Mouse (Mus musculus): ENCODE data around the gene Ptprq. TPM values are rescaled to one million over a fixed set of nuclear protein-coding genes. Genes with fewer than 3 reads are reported as not detected.

Ptprq gene
- polyA plus RNA-seq (2016; fragmentation: Nextera tagmentation; extraction: Ambion mirVana) = 0.02 and 0.04 TPM in 2 replicates

DNA sequence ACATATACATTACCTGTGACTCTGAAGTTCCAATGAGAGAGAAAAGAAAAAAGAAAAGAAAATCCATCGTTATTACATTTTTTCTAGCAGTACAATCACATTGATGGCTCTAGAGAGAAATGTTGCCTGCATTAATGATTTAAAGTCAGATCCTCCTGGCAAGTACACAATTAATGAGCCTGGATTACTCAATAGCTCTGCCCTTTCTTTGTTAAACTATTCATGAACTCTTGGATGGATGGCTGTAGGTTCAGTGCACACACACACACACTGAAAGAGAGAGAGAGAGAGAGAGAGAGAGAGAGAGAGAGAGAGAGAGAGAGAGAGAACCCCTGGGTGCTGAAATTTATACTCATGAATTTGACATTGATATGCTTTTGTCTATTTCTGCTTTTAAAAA lies at the start of gene Ptprq:
Gene Ptprq (minus strand): TSS at position 246 of the 400 bp plus-strand sequence.
- H3K27me3 ChIP-seq (ENCODE audit: poor library complexity, severe bottlenecking) = no peaks in the 10 kb centered on the region
- no peak for DNase-seq (ENCODE audit: extremely low spot score, low spot score)
- peaks cover 8% of the 10 kb centered on the region for H3K4me1 ChIP-seq
- WGBS = 74% methylated on average over 1 of the region's 1 CpGs
- no peak within 1 kb of the TSS for H3K27ac ChIP-seq
- no peaks in the 10 kb centered on the region for H3K9me3 ChIP-seq
- no peaks in the 10 kb centered on the region for H3K36me3 ChIP-seq (replicated peaks)
- H3K4me3 ChIP-seq = no peak within 1 kb of the TSS

DNA sequence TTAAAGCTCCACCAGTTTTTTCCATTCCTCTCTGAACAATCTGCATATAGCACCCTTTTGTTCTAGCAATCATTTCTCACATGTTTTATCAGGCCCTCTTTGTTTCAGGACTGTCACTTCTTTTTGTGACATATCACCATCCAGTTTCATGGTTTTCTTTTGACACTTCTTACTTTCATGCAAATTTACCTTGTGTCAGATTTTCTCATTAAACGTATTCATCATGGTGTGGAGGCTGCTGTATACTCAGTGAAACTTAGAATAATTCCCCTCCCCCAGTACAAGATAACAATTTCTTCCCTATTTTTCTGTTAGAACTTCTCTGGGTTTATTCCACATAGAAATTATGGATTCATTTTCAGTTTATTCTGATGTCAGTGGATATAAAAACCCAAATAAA lies 39.8 kb upstream of the Ptprq start:
- no peak for DNase-seq (ENCODE audit: extremely low spot score, low spot score)
- Histone ChIP-seq H3K9me3 (no peaks in the 10 kb centered on the region), H3K4me3 (no peak overlapping the region), H3K27ac (no peak overlapping the region), H3K27me3 (ENCODE audit: poor library complexity, severe bottlenecking) (no peaks in the 10 kb centered on the region), H3K36me3 (replicated peaks) (no peaks in the 10 kb centered on the region), H3K4me1 (no peaks in the 10 kb centered on the region)
- WGBS = 74% methylated on average over 1 of the region's 1 CpGs

DNA sequence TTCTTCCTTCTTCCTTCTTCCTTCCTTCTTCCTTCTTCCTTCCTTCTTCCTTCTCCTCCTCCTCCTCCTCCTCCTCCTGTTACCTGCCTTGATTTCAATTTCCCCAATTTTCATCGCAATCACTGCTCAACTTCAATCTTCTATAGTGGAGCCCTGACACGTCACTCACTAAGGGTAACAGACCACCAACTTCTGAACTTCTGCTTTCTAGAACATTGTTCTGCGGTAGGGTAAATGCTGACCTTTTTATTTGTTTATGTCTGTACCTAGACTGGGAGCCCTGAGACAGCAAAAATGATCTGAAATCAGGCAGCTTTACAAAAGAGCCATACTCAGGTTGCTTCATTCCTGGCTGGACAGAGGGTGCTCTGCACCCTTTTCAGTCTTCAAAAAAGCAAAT lies 33.6 kb upstream of the Ptprq start:
- no peak overlapping the region for H3K4me3 ChIP-seq
- DNase-seq (ENCODE audit: extremely low spot score, low spot score) = no peak
- H3K4me1 ChIP-seq = peaks cover 14% of the 10 kb centered on the region
- no peaks in the 10 kb centered on the region for H3K36me3 ChIP-seq (replicated peaks)
- H3K27me3 ChIP-seq (ENCODE audit: poor library complexity, severe bottlenecking) = no peaks in the 10 kb centered on the region
- H3K27ac ChIP-seq = no peak overlapping the region
- WGBS = 94% methylated on average over 3 of the region's 3 CpGs
- H3K9me3 ChIP-seq = no peaks in the 10 kb centered on the region

DNA sequence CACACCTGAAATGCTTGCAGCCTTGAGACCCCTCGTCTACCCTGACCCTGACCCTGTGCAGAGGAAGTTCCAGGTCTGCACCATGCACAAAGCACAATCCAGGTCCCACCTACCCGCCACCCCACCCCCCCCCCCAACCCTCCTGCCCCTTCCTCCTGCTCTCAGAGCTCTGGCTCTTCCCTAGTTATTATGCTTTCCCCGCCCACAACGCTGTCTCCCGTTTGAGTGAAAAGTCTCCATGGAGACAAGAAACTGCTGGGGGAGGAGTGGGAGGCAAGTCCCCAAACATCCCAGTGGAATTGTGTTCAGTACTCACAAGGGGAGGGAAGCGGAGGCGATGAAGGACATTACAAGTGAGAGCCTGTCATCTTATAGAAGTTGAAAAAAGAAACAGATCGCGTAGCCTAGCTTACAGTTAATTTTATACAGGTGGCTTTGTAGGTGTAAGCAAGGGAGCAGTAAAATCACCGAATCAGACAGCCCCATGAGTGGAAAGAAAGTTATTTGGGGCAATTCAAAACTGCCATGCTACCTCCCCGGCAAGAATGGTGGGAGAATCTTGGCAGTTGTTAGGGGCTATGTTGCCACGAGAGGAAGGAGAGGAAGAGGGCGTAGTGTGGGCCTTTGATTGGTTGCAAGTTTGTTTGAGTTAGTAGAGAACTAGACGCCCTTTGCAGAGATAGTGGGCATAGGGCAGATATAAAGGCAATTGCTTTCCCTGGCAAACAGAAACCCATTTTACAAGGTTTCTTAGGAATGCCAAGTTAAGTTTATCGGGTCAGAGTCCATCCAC lies 32.7 kb upstream of the Ptprq start:
- Histone ChIP-seq H3K27ac (peak overlapping the region; percentile 78), H3K9me3 (no peaks in the 10 kb centered on the region), H3K4me1 (peaks cover 14% of the 10 kb centered on the region), H3K36me3 (replicated peaks) (no peaks in the 10 kb centered on the region), H3K27me3 (ENCODE audit: poor library complexity, severe bottlenecking) (no peaks in the 10 kb centered on the region), H3K4me3 (peak overlapping the region; percentile 36)
- DNase-seq (ENCODE audit: extremely low spot score, low spot score) = peak; percentile 41
- 36% methylated on average over 15 of the region's 15 CpGs for WGBS

DNA sequence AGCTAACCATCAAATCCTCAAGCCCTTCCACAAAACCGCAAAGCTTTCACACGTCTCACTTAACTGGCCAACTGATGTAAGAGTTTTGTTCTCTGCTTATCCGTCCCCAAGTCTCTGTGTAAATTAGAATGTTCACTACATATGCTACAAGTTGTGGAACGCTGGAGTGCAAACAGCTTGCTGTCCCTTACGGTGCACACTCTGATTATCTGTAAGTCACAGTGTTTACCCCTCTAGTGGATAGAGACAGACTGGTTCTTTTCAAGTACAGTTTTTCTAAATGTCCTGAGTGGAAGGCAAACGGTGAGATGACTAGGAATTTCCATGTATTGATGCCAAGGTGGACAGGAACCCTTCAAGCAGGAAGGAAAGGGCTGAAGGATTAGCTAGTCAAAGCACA lies 32.1 kb upstream of the Ptprq start:
- 44% methylated on average over 6 of the region's 6 CpGs for WGBS
- no peak for DNase-seq (ENCODE audit: extremely low spot score, low spot score)

DNA sequence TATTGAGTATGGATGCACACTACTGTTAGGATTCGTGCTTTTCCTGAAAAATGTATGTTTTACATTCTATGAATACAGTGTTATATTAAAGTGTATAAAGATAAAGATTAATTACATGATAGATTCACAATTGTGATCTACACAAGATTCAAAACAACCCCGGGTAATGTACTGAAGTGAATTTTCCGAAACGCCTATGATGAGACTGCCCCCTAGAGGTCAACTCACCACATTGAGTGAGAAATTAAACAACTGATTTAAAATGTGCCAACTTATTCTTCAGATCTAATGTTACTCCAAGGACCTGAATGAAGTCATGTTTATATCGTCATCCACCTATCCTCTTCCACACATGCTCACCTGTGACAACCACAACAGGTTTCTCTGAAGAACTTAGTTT lies 27.7 kb upstream of the Ptprq start:
- H3K4me1 ChIP-seq = peaks cover 10% of the 10 kb centered on the region
- H3K4me3 ChIP-seq = no peak overlapping the region
- H3K27me3 ChIP-seq (ENCODE audit: poor library complexity, severe bottlenecking) = no peaks in the 10 kb centered on the region
- no peak overlapping the region for H3K27ac ChIP-seq
- 22% methylated on average over 5 of the region's 5 CpGs for WGBS
- no peaks in the 10 kb centered on the region for H3K9me3 ChIP-seq
- DNase-seq (ENCODE audit: extremely low spot score, low spot score) = no peak
- H3K36me3 ChIP-seq (replicated peaks) = no peaks in the 10 kb centered on the region

More for the DNA sequence above, 32.1 kb upstream of the Ptprq start:
- no peaks in the 10 kb centered on the region for H3K27me3 ChIP-seq (ENCODE audit: poor library complexity, severe bottlenecking)
- H3K4me3 ChIP-seq = peak overlapping the region; percentile 36
- peak overlapping the region; percentile 78 for H3K27ac ChIP-seq
- H3K4me1 ChIP-seq = peaks cover 14% of the 10 kb centered on the region
- no peaks in the 10 kb centered on the region for H3K36me3 ChIP-seq (replicated peaks)
- no peaks in the 10 kb centered on the region for H3K9me3 ChIP-seq

DNA sequence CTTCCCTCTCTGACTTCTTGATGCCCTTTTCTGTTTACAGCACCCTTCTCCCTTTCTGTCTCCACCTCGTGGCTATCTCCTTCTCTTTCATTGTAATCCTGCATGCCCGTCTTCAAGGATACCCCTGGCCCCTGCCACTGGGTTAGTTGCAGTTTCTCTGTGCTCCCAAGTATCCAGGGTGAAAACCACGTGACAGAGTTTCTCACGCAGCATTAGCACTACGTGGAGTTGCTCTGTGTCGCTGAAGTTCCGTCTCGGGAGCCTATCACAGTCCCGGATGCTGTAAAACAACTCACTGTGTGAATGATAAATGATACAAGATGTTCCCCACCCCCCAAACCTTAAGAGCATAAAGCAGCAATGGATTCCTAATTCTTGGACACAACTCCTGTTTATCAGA lies 26.9 kb upstream of the Ptprq start:
- 33% methylated on average over 9 of the region's 9 CpGs for WGBS
- Histone ChIP-seq H3K9me3 (no peaks in the 10 kb centered on the region), H3K4me3 (no peak overlapping the region), H3K4me1 (peaks cover 1% of the 10 kb centered on the region), H3K36me3 (replicated peaks) (no peaks in the 10 kb centered on the region), H3K27me3 (ENCODE audit: poor library complexity, severe bottlenecking) (no peaks in the 10 kb centered on the region), H3K27ac (no peak overlapping the region)
- DNase-seq (ENCODE audit: extremely low spot score, low spot score) = no peak

DNA sequence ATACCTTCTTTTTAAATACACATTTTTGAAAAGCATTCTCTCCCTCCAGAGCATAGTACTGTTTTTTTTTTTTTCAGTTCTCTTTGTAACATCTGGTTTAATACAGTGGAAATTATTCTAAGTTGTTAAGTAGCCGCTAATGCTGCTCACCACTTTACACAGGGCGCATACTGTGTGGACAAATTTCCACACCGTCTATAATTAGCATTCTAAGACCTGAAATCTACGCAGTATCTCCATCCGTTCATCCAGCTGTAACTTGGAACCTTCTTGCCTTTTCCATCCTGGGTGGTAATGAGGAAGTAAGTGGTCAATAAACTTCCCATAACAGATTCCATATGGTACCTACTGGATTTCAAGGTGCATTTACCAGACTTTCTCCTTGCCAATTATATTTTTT lies 20.0 kb upstream of the Ptprq start:
- Histone ChIP-seq H3K27ac (no peak overlapping the region), H3K27me3 (ENCODE audit: poor library complexity, severe bottlenecking) (no peaks in the 10 kb centered on the region), H3K36me3 (replicated peaks) (no peaks in the 10 kb centered on the region), H3K9me3 (no peaks in the 10 kb centered on the region), H3K4me1 (no peaks in the 10 kb centered on the region), H3K4me3 (no peak overlapping the region)
- DNase-seq (ENCODE audit: extremely low spot score, low spot score) = no peak
- 91% methylated on average over 5 of the region's 5 CpGs for WGBS

DNA sequence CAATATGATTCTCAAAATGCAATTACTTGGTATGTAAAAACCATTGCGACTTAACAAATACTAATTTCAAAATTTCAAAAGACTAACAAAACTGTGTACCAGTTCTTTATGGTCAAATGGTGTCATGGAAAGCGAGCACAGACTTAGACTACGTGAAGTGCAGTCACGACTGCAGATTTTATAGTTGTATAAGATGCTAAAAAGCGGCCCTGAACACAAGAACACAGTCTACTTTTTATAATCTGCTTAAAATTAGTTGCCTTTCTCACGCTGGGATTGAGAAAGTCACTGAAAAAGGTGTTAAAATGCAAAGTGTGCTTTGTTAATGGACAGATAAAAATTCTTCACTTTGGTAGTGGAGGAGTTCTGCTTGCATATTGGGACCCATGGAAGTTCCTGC lies 17.9 kb upstream of the Ptprq start:
- no peaks in the 10 kb centered on the region for H3K27me3 ChIP-seq (ENCODE audit: poor library complexity, severe bottlenecking)
- no peak overlapping the region for H3K27ac ChIP-seq
- WGBS = 81% methylated on average over 6 of the region's 6 CpGs
- no peaks in the 10 kb centered on the region for H3K36me3 ChIP-seq (replicated peaks)
- no peaks in the 10 kb centered on the region for H3K9me3 ChIP-seq
- no peaks in the 10 kb centered on the region for H3K4me1 ChIP-seq
- no peak for DNase-seq (ENCODE audit: extremely low spot score, low spot score)
- H3K4me3 ChIP-seq = no peak overlapping the region

DNA sequence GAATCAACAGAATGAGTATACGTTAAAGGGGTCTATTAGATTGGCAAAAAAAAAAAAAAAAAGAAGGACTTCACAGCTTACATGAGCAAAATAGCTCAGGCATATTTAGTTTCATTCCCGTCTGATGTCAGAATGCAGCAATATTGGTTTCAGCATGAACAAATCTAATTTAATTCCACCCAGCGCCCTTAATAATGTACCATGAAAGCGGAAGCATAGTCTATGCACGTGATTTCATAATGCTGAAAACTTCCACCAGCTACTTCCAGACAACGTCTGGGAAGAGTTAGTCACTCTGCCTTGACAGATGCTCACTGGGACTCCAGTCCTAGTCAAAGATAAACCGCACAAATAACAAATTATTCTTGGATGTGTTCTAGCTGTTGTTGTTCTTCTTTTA lies 15.6 kb upstream of the Ptprq start:
- H3K27me3 ChIP-seq (ENCODE audit: poor library complexity, severe bottlenecking) = no peaks in the 10 kb centered on the region
- H3K9me3 ChIP-seq = no peaks in the 10 kb centered on the region
- no peaks in the 10 kb centered on the region for H3K4me1 ChIP-seq
- no peaks in the 10 kb centered on the region for H3K36me3 ChIP-seq (replicated peaks)
- 75% methylated on average over 7 of the region's 7 CpGs for WGBS
- no peak overlapping the region for H3K27ac ChIP-seq
- no peak for DNase-seq (ENCODE audit: extremely low spot score, low spot score)
- no peak overlapping the region for H3K4me3 ChIP-seq

DNA sequence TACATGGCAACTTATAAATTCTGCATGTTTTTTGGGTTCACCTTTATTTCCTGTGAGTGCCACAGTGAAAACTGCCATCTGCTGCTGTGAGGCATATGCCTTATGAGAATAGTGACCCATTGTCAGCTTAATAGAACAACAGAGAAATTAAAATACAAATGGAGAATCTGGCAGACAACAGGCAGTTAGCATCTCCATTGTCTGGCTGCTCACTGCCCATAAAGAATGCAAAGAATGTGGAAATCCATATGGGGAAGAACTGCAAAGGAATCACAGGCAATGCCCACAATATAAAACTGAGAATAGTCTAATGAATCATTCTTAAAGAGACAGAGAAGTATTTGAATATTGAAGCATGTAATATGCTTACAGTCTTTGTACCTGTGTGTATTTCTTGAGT lies 14.5 kb upstream of the Ptprq start:
- Histone ChIP-seq H3K4me3 (no peak overlapping the region), H3K4me1 (no peaks in the 10 kb centered on the region), H3K9me3 (no peaks in the 10 kb centered on the region), H3K27me3 (ENCODE audit: poor library complexity, severe bottlenecking) (no peaks in the 10 kb centered on the region), H3K36me3 (replicated peaks) (no peaks in the 10 kb centered on the region), H3K27ac (no peak overlapping the region)
- DNase-seq (ENCODE audit: extremely low spot score, low spot score) = no peak

DNA sequence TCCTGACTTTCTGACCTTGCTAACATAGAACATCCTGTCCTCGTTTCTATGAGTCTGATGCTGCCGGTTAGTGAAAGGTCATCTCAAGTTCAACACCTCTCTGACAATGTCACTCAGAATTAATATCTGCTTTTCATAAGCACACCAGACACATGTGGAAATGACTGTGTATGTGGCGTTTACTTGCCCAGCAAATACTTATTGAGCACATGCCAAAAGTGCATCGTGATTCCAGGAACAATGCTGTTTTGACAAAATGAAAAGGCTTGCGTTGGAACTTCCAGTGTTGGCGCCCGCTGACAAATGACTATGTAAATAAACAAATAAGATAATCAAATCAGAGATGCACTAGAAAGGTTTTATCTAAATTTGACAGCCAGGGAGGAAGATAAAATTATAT lies 5.8 kb upstream of the Ptprq start:
- H3K36me3 ChIP-seq (replicated peaks) = no peaks in the 10 kb centered on the region
- no peak overlapping the region for H3K4me3 ChIP-seq
- DNase-seq (ENCODE audit: extremely low spot score, low spot score) = no peak
- 81% methylated on average over 7 of the region's 7 CpGs for WGBS
- H3K9me3 ChIP-seq = no peaks in the 10 kb centered on the region
- H3K27me3 ChIP-seq (ENCODE audit: poor library complexity, severe bottlenecking) = no peaks in the 10 kb centered on the region
- H3K27ac ChIP-seq = no peak overlapping the region
- H3K4me1 ChIP-seq = no peaks in the 10 kb centered on the region

DNA sequence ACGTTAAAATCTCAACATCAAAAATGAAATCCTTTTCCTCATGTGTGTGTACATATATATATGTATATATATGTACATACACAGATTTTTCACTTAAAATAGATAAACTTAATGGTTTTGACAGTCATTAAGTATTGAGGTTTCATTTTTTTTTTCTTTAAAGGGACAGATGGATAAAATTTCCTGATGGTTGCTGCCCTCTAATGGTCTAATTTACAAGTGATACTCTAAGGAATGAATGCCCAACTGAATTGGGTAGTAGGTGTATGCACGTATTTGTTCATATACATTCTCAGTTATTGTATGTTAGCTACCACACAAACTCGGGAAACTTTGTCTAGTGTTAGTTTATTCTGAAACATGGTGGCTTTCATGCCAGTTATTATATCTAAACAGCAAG lies 15.4 kb downstream of the Ptprq start:
- DNase-seq (ENCODE audit: extremely low spot score, low spot score) = no peak

DNA sequence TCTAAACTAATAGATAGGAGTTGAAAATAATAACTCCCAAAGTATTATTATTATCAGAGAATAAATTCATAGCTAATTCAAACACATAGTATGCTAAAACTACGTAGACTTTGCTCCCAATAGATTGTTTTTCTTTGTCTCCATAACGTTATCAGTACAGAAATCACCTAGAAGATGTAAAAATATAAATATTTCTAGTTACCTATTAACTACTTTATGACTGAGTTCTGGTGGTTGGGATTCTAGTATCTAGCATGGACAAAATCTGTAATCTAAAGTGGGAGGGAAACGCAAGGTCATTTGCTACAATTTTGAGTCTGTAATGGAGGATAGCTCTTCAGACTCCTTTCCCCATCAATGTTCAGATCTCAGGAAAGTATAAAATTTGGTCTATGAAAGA lies 18.9 kb downstream of the Ptprq start:
- no peak overlapping the region for H3K4me3 ChIP-seq
- 90% methylated on average over 3 of the region's 3 CpGs for whole genome bisulfite sequencing
- H3K4me1 ChIP-seq = no peaks in the 10 kb centered on the region
- no peaks in the 10 kb centered on the region for H3K9me3 ChIP-seq
- H3K27ac ChIP-seq = no peak overlapping the region
- no peak for DNase-seq (ENCODE audit: extremely low spot score, low spot score)
- no peaks in the 10 kb centered on the region for H3K36me3 ChIP-seq (replicated peaks)
- no peaks in the 10 kb centered on the region for H3K27me3 ChIP-seq (ENCODE audit: poor library complexity, severe bottlenecking)

More for the DNA sequence above, 15.4 kb downstream of the Ptprq start:
- Histone ChIP-seq H3K36me3 (replicated peaks) (no peaks in the 10 kb centered on the region), H3K4me3 (no peak overlapping the region), H3K27me3 (ENCODE audit: poor library complexity, severe bottlenecking) (no peaks in the 10 kb centered on the region), H3K9me3 (no peaks in the 10 kb centered on the region), H3K27ac (no peak overlapping the region), H3K4me1 (no peaks in the 10 kb centered on the region)
- 59% methylated on average over 3 of the region's 3 CpGs for WGBS
